Mouse (Mus musculus) kidney, postnatal 0 days (tissue): ENCODE measurements around the gene Il1rl1. TPM values are rescaled to one million over a fixed set of nuclear protein-coding genes. Genes with fewer than 3 reads are reported as not detected.

Experiments used
- ATAC-seq: fragments of 200-750 bp; cut with Nextera tagmentation; replicated peaks from 2 replicates; pipeline ENCODE4 v1.8.0; 2017; ENCODE audit warnings: low read depth, moderate number of reproducible peaks, moderate TSS enrichment, moderate library complexity; ENCODE audit not compliant: low FRiP score
- DNase-seq: peaks from one replicate; pipeline ENCODE4 v3.0.0-alpha.2; 2016; ENCODE audit warnings: low spot score
- H3K27ac ChIP-seq: fragments of 300-500 bp; sonication (generic); 2 replicates; pipeline ENCODE4 v1.5.1; 2014; ENCODE audit warnings: mild to moderate bottlenecking
- H3K27me3 ChIP-seq: fragments of 300-500 bp; sonication (generic); 2 replicates; pipeline ENCODE4 v1.6.1; 2014; ENCODE audit warnings: low read length, mixed read lengths; ENCODE audit not compliant: insufficient read depth
- H3K36me3 ChIP-seq: fragments of 300-500 bp; sonication (generic); 2 replicates; pipeline ENCODE4 v1.6.1; 2014; ENCODE audit warnings: low read length, mixed read lengths; ENCODE audit not compliant: insufficient read depth
- H3K4me1 ChIP-seq: fragments of 300-500 bp; sonication (generic); replicated peaks from 2 replicates; pipeline ENCODE4 v1.6.1; 2014; ENCODE audit warnings: antibody characterized with exemption, low read length, mixed read lengths; ENCODE audit not compliant: insufficient read depth
- H3K4me2 ChIP-seq: fragments of 300-500 bp; sonication (generic); 2 replicates; pipeline ENCODE4 v1.6.1; 2014; ENCODE audit warnings: mild to moderate bottlenecking, low read length, moderate library complexity, mixed read lengths
- H3K4me3 ChIP-seq: fragments of 300-500 bp; sonication (generic); replicated peaks from 2 replicates; pipeline ENCODE4 v1.5.1; 2014; ENCODE audit warnings: low read depth, low read length
- H3K9ac ChIP-seq: fragments of 300-500 bp; sonication (generic); 2 replicates; pipeline ENCODE4 v1.6.1; 2014; ENCODE audit warnings: low read depth, low read length
- H3K9me3 ChIP-seq: fragments of 300-500 bp; sonication (generic); replicated peaks from 2 replicates; pipeline ENCODE4 v1.6.1; 2016; ENCODE audit warnings: low read length, inconsistent platforms, mixed read lengths
- CTCF ChIP-seq: IDR thresholded peaks from 2 replicates; pipeline ENCODE4 v1.5.1; 2016; ENCODE audit warnings: antibody characterized with exemption, low read depth, mild to moderate bottlenecking, moderate library complexity
- WGBS: fragments of 180-500 bp; shearing (Covaris S2); extraction: QIAGEN DNeasy Blood & Tissue Kit; methylation state at CpG from one replicate; pipeline ENCODE4 v1.1.7; 2014; 5-methylcytosine and 5-hydroxymethylcytosine counted together
- polyA plus RNA-seq: library from polyadenylated mRNA; unstranded; fragments of >200 nt; fragmentation: Nextera tagmentation; extraction: Ambion mirVana; gene quantifications from 2 replicates; pipeline ENCODE4 v1.2.1, GENCODE M21; 2015

Gene Il1rl1
- polyA plus RNA-seq, 1 experiment from 2014 or later: 0.13 TPM

GRCm38 (mm10) chr1:40474336-40474735, 45.0 kb downstream of the Il1rl1 start:
- no peaks in the 10 kb centered on the region for H3K4me1 ChIP-seq
- no peak overlapping the region for H3K27ac ChIP-seq
- H3K4me3 ChIP-seq: no peak overlapping the region
- ATAC-seq (no peak), DNase-seq (no peak)
- 83% methylated on average over 5 of the region's 5 CpGs for WGBS
- no peaks in the 10 kb centered on the region for H3K36me3 ChIP-seq
- no peak overlapping the region for H3K4me2 ChIP-seq
- no peaks in the 10 kb centered on the region for H3K27me3 ChIP-seq
- no peak for TF ChIP-seq CTCF
- no peak overlapping the region for H3K9ac ChIP-seq
- no peaks in the 10 kb centered on the region for H3K9me3 ChIP-seq

GRCm38 (mm10) chr1:40475697-40476096, 46.3 kb downstream of the Il1rl1 start:
- Histone ChIP-seq H3K4me2 (no peak overlapping the region), H3K4me1 (no peaks in the 10 kb centered on the region), H3K36me3 (no peaks in the 10 kb centered on the region), H3K9me3 (no peaks in the 10 kb centered on the region), H3K4me3 (no peak overlapping the region), H3K9ac (no peak overlapping the region), H3K27ac (no peak overlapping the region), H3K27me3 (no peaks in the 10 kb centered on the region)
- no peak for TF ChIP-seq CTCF
- WGBS: 59% methylated on average over 3 of the region's 3 CpGs
- no peak for ATAC-seq
- DNase-seq: no peak

- H3K27ac ChIP-seq: no peak overlapping the region
- 56% methylated on average over 4 of the region's 4 CpGs for WGBS
- no peaks in the 10 kb centered on the region for H3K9me3 ChIP-seq
- no peaks in the 10 kb centered on the region for H3K4me1 ChIP-seq
- ATAC-seq (no peak), DNase-seq (no peak)
- H3K27me3 ChIP-seq: no peaks in the 10 kb centered on the region
- no peak for TF ChIP-seq CTCF
- no peak overlapping the region for H3K4me2 ChIP-seq
- no peak overlapping the region for H3K9ac ChIP-seq
- H3K36me3 ChIP-seq: no peaks in the 10 kb centered on the region
- H3K4me3 ChIP-seq: no peak overlapping the region
Observed at GRCm38 (mm10) chr1:40476756-40477155, 47.4 kb downstream of the Il1rl1 start.

GRCm38 (mm10) chr1:40479505-40479923, 50.1 kb downstream of the Il1rl1 start:
- DNase-seq (no peak), ATAC-seq (no peak)
- H3K9ac ChIP-seq: no peak overlapping the region
- no peaks in the 10 kb centered on the region for H3K36me3 ChIP-seq
- WGBS: 38% methylated on average over 6 of the region's 6 CpGs
- H3K4me3 ChIP-seq: no peak overlapping the region
- H3K9me3 ChIP-seq: no peaks in the 10 kb centered on the region
- H3K4me2 ChIP-seq: no peak overlapping the region
- no peak for TF ChIP-seq CTCF
- H3K4me1 ChIP-seq: no peaks in the 10 kb centered on the region
- H3K27me3 ChIP-seq: no peaks in the 10 kb centered on the region
- H3K27ac ChIP-seq: no peak overlapping the region

GRCm38 (mm10) chr1:40494594-40494993, 65.2 kb downstream of the Il1rl1 start:
- TF ChIP-seq CTCF: no peak
- no peak for ATAC-seq

GRCm38 (mm10) chr1:40499708-40500107, 70.3 kb downstream of the Il1rl1 start:
- no peak overlapping the region for H3K9ac ChIP-seq

More at GRCm38 (mm10) chr1:40494594-40494993, 65.2 kb downstream of the Il1rl1 start:
- no peaks in the 10 kb centered on the region for H3K27me3 ChIP-seq
- no peak overlapping the region for H3K4me3 ChIP-seq
- no peaks in the 10 kb centered on the region for H3K36me3 ChIP-seq
- H3K4me1 ChIP-seq: no peaks in the 10 kb centered on the region
- 88% methylated on average over 4 of the region's 4 CpGs for WGBS
- H3K27ac ChIP-seq: no peak overlapping the region
- no peak overlapping the region for H3K4me2 ChIP-seq
- no peak for DNase-seq
- H3K9ac ChIP-seq: no peak overlapping the region
- no peaks in the 10 kb centered on the region for H3K9me3 ChIP-seq

GRCm38 (mm10) chr1:40501126-40501525, 71.8 kb downstream of the Il1rl1 start:
- DNase-seq (no peak), ATAC-seq (no peak)
- H3K36me3 ChIP-seq: no peaks in the 10 kb centered on the region
- H3K9me3 ChIP-seq: no peaks in the 10 kb centered on the region
- H3K4me2 ChIP-seq: no peak overlapping the region
- H3K27ac ChIP-seq: no peak overlapping the region
- H3K4me1 ChIP-seq: no peaks in the 10 kb centered on the region
- H3K27me3 ChIP-seq: no peaks in the 10 kb centered on the region
- TF ChIP-seq CTCF: no peak
- H3K4me3 ChIP-seq: no peak overlapping the region
- no peak overlapping the region for H3K9ac ChIP-seq
- 88% methylated on average over 4 of the region's 4 CpGs for WGBS

More at GRCm38 (mm10) chr1:40499708-40500107, 70.3 kb downstream of the Il1rl1 start:
- H3K4me1 ChIP-seq: no peaks in the 10 kb centered on the region
- WGBS: 81% methylated on average over 1 of the region's 1 CpGs
- no peak overlapping the region for H3K4me3 ChIP-seq
- TF ChIP-seq CTCF: no peak
- no peak overlapping the region for H3K27ac ChIP-seq
- ATAC-seq (no peak), DNase-seq (no peak)
- H3K27me3 ChIP-seq: no peaks in the 10 kb centered on the region
- no peaks in the 10 kb centered on the region for H3K9me3 ChIP-seq
- H3K36me3 ChIP-seq: no peaks in the 10 kb centered on the region
- no peak overlapping the region for H3K4me2 ChIP-seq
